Mouse (Mus musculus): ENCODE results near the gene Ccin. TPM values are rescaled to one million over a fixed set of nuclear protein-coding genes. Genes with fewer than 3 reads are reported as not detected.

The Ccin gene
- not detected in 2 replicates for polyA plus RNA-seq (2015; fragmentation: Nextera tagmentation; extraction: Ambion mirVana)

DNA sequence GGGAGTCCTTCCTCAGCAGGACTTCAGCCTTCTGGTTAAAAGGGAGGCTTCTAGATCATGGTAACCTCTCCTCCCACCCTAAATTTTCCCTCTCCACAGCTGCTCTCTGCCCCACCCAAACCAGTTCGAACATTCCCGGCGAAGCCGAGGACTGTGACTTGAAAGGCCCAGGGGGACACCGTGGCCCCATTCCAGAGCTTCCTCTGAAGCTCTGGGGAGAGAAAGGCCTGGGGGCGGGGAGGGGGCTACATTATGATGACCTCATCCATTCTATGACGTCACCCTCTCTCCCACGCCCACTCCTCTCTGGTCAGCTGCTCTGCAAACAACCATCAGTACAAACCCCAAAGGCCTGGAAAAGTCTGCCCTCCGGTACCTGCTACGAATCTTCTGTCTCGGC lies at the start of gene Ccin:
Ccin (plus strand) TSS at position 303 of the 400 bp plus-strand sequence.
- WGBS = 69% methylated on average over 11 of the region's 11 CpGs
- no peak for ATAC-seq (ENCODE audit: insufficient read depth, low FRiP score)
- Histone ChIP-seq H3K9me3 (replicated peaks; ENCODE audit: control insufficient read depth, low read length) (no peaks in the 10 kb centered on the region), H3K4me1 (ENCODE audit: control insufficient read depth, insufficient read depth, low read length) (peaks cover 18% of the 10 kb centered on the region; the same call in 1 of the 2 replicates), H3K4me3 (replicated peaks; ENCODE audit: low read length) (peak within 1 kb of the TSS; percentile 43), H3K27me3 (ENCODE audit: control insufficient read depth, insufficient read depth, low read length) (no peaks in the 10 kb centered on the region), H3K4me2 (ENCODE audit: low read depth, low read length) (peak within 1 kb of the TSS; percentile 73), H3K36me3 (ENCODE audit: control insufficient read depth, insufficient read depth, low read length) (no peaks in the 10 kb centered on the region), H3K9ac (ENCODE audit: low read length) (peak within 1 kb of the TSS; percentile 75), H3K27ac (ENCODE audit: low read length) (no peak within 1 kb of the TSS)

GRCm38 (mm10) chr4:43936186-43936585 lies 47.1 kb upstream of the Ccin start:
- Histone ChIP-seq H3K9ac (ENCODE audit: low read length) (no peak overlapping the region), H3K4me1 (ENCODE audit: control insufficient read depth, insufficient read depth, low read length) (no peaks in the 10 kb centered on the region), H3K36me3 (ENCODE audit: control insufficient read depth, insufficient read depth, low read length) (peaks cover 7% of the 10 kb centered on the region; the same call in 1 of the 2 replicates), H3K27me3 (ENCODE audit: control insufficient read depth, insufficient read depth, low read length) (no peaks in the 10 kb centered on the region), H3K4me2 (ENCODE audit: low read depth, low read length) (no peak overlapping the region), H3K4me3 (replicated peaks; ENCODE audit: low read length) (no peak overlapping the region), H3K27ac (ENCODE audit: low read length) (no peak overlapping the region), H3K9me3 (replicated peaks; ENCODE audit: control insufficient read depth, low read length) (no peaks in the 10 kb centered on the region)
- ATAC-seq (ENCODE audit: insufficient read depth, low FRiP score) = no peak
- 72% methylated on average over 4 of the region's 4 CpGs for WGBS

GRCm38 (mm10) chr4:43936749-43937674 lies 46.3 kb upstream of the Ccin start:
- no peak overlapping the region for H3K4me2 ChIP-seq (ENCODE audit: low read depth, low read length)
- 70% methylated on average over 14 of the region's 14 CpGs for WGBS
- peaks cover 4% of the 10 kb centered on the region; the same call in 1 of the 2 replicates for H3K36me3 ChIP-seq (ENCODE audit: control insufficient read depth, insufficient read depth, low read length)

DNA sequence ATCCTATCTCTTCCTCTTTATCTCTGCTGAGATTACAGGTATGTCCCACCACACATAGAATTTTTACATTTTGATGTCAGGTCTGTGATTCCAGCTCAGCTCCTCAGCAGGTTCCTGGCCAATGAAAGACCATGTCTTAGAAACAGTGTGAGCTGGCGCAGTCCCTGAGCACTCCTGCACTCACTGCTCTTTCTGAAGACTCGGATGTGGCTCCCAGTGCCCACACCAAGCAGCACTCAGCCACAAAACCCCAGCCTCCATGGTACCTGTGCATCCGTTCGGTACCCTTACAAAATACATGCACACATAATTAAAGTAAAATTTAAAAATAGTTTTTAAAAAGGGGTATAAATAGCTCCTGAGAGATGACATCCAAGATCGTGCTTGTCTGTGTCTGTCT lies 42.0 kb upstream of the Ccin start:
- WGBS = 90% methylated on average over 5 of the region's 5 CpGs
- Histone ChIP-seq H3K4me3 (replicated peaks; ENCODE audit: low read length) (no peak overlapping the region), H3K9me3 (replicated peaks; ENCODE audit: control insufficient read depth, low read length) (no peaks in the 10 kb centered on the region), H3K36me3 (ENCODE audit: control insufficient read depth, insufficient read depth, low read length) (peaks cover 4% of the 10 kb centered on the region; the same call in 1 of the 2 replicates), H3K27me3 (ENCODE audit: control insufficient read depth, insufficient read depth, low read length) (no peaks in the 10 kb centered on the region), H3K4me2 (ENCODE audit: low read depth, low read length) (no peak overlapping the region), H3K27ac (ENCODE audit: low read length) (no peak overlapping the region), H3K4me1 (ENCODE audit: control insufficient read depth, insufficient read depth, low read length) (no peaks in the 10 kb centered on the region), H3K9ac (ENCODE audit: low read length) (no peak overlapping the region)
- ATAC-seq (ENCODE audit: insufficient read depth, low FRiP score) = no peak

More at GRCm38 (mm10) chr4:43936749-43937674, 46.3 kb upstream of the Ccin start:
- no peak overlapping the region for H3K9ac ChIP-seq (ENCODE audit: low read length)
- no peak overlapping the region for H3K4me3 ChIP-seq (replicated peaks; ENCODE audit: low read length)
- no peak overlapping the region for H3K27ac ChIP-seq (ENCODE audit: low read length)
- no peaks in the 10 kb centered on the region for H3K9me3 ChIP-seq (replicated peaks; ENCODE audit: control insufficient read depth, low read length)
- no peaks in the 10 kb centered on the region for H3K27me3 ChIP-seq (ENCODE audit: control insufficient read depth, insufficient read depth, low read length)
- no peaks in the 10 kb centered on the region for H3K4me1 ChIP-seq (ENCODE audit: control insufficient read depth, insufficient read depth, low read length)
- no peak; the same call in 1 of the 2 replicates for ATAC-seq (ENCODE audit: insufficient read depth, low FRiP score)

DNA sequence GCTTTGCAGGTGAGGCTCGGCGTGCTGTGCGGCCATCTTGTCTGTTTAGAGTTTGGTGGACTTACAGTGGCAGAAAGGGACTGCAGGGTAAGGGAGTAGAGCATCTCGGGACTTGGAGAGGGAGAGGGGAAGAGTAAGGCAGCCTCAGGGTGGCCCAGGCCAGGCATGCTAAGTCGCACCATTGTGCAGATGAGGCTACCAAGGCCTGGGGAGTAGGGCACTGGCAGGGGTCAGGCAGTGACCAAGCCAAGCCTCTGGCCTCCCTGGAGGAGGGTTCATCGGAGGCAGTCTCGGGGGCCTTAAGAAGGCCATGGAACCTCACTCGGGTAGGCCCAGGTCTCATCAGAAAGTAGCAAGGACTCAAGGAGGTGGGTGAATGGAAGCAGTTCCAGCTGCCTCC lies 40.9 kb upstream of the Ccin start:
- no peak overlapping the region for H3K4me2 ChIP-seq (ENCODE audit: low read depth, low read length)
- ATAC-seq (ENCODE audit: insufficient read depth, low FRiP score) = no peak
- H3K36me3 ChIP-seq (ENCODE audit: control insufficient read depth, insufficient read depth, low read length) = peaks cover 4% of the 10 kb centered on the region; the same call in 1 of the 2 replicates
- H3K4me3 ChIP-seq (replicated peaks; ENCODE audit: low read length) = no peak overlapping the region
- H3K9me3 ChIP-seq (replicated peaks; ENCODE audit: control insufficient read depth, low read length) = no peaks in the 10 kb centered on the region
- H3K9ac ChIP-seq (ENCODE audit: low read length) = no peak overlapping the region
- H3K27ac ChIP-seq (ENCODE audit: low read length) = no peak overlapping the region
- WGBS = 83% methylated on average over 8 of the region's 8 CpGs
- H3K27me3 ChIP-seq (ENCODE audit: control insufficient read depth, insufficient read depth, low read length) = no peaks in the 10 kb centered on the region
- no peaks in the 10 kb centered on the region for H3K4me1 ChIP-seq (ENCODE audit: control insufficient read depth, insufficient read depth, low read length)

- ATAC-seq (ENCODE audit: insufficient read depth, low FRiP score) = no peak
- no peak overlapping the region for H3K9ac ChIP-seq (ENCODE audit: low read length)
- no peaks in the 10 kb centered on the region for H3K36me3 ChIP-seq (ENCODE audit: control insufficient read depth, insufficient read depth, low read length)
- no peaks in the 10 kb centered on the region for H3K27me3 ChIP-seq (ENCODE audit: control insufficient read depth, insufficient read depth, low read length)
- no peaks in the 10 kb centered on the region for H3K9me3 ChIP-seq (replicated peaks; ENCODE audit: control insufficient read depth, low read length)
- no peaks in the 10 kb centered on the region for H3K4me1 ChIP-seq (ENCODE audit: control insufficient read depth, insufficient read depth, low read length)
- H3K27ac ChIP-seq (ENCODE audit: low read length) = no peak overlapping the region
- H3K4me2 ChIP-seq (ENCODE audit: low read depth, low read length) = no peak overlapping the region
- 96% methylated on average over 2 of the region's 2 CpGs for WGBS
- H3K4me3 ChIP-seq (replicated peaks; ENCODE audit: low read length) = no peak overlapping the region
These were observed 35.7 kb upstream of the Ccin start for GRCm38 (mm10) chr4:43947571-43947970.

- H3K4me1 ChIP-seq (ENCODE audit: control insufficient read depth, insufficient read depth, low read length) = peaks cover 22% of the 10 kb centered on the region
- H3K9ac ChIP-seq (ENCODE audit: low read length) = peak within 1 kb of the TSS; percentile 76
- no peaks in the 10 kb centered on the region for H3K9me3 ChIP-seq (replicated peaks; ENCODE audit: control insufficient read depth, low read length)
- H3K27ac ChIP-seq (ENCODE audit: low read length) = peak within 1 kb of the TSS; percentile 92
- H3K36me3 ChIP-seq (ENCODE audit: control insufficient read depth, insufficient read depth, low read length) = no peaks in the 10 kb centered on the region
- H3K27me3 ChIP-seq (ENCODE audit: control insufficient read depth, insufficient read depth, low read length) = no peaks in the 10 kb centered on the region
- ATAC-seq (ENCODE audit: insufficient read depth, low FRiP score) = peak; percentile 92
- peak within 1 kb of the TSS; percentile 71 for H3K4me3 ChIP-seq (replicated peaks; ENCODE audit: low read length)
- WGBS = under 1% methylated on average over 45 of the region's 45 CpGs
- H3K4me2 ChIP-seq (ENCODE audit: low read depth, low read length) = peak within 1 kb of the TSS; percentile 89
These were observed 25.9 kb upstream of the Ccin start, which contains the start of gene Glipr2 for GRCm38 (mm10) chr4:43957292-43957845. Gene Glipr2, plus strand, starts transcription at chr4:43957401.

DNA sequence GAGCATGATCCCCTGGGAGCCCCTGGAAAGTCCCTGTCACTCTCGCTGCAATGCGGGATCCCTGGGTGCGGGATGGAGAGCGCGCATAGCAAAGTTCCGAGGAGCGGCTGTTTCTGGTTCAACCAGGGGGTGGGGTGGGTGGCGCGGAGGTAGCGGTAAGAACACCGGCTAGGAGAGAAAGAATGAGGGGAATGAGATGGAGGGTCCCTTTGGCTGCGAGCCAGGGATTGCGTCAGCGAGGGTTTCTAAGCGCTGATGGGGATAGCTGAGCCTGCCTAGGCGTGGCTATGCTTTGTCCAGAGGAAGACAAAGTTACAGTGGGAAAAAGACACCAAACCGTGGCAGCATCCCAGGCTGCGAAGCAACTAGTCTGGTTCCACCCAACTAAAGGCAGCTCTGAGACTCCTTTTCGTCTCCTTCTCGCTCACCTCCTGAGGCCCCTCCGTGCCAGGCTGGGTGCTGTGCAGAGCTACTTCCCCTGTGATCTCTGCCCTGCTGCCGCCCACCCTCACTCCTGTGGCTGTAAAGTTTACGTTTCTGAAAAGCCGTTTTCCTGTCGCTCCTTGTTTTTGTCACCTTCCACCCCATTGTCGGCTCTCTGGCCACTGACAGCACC lies 25.3 kb upstream of the Ccin start:
- ATAC-seq (ENCODE audit: insufficient read depth, low FRiP score) = peak; percentile 68
- Histone ChIP-seq H3K27me3 (ENCODE audit: control insufficient read depth, insufficient read depth, low read length) (no peaks in the 10 kb centered on the region), H3K4me2 (ENCODE audit: low read depth, low read length) (peak overlapping the region; percentile 89), H3K9me3 (replicated peaks; ENCODE audit: control insufficient read depth, low read length) (no peaks in the 10 kb centered on the region), H3K27ac (ENCODE audit: low read length) (peak overlapping the region; percentile 92), H3K9ac (ENCODE audit: low read length) (peak overlapping the region; percentile 76), H3K4me3 (replicated peaks; ENCODE audit: low read length) (peak overlapping the region; percentile 71), H3K36me3 (ENCODE audit: control insufficient read depth, insufficient read depth, low read length) (no peaks in the 10 kb centered on the region), H3K4me1 (ENCODE audit: control insufficient read depth, insufficient read depth, low read length) (peaks cover 22% of the 10 kb centered on the region)
- WGBS = under 1% methylated on average over 26 of the region's 26 CpGs
